Mouse (Mus musculus) neutrophil, adult 65 days (primary cell): ENCODE results near the gene Olfr676. TPM values are rescaled to one million over a fixed set of nuclear protein-coding genes. Genes with fewer than 3 reads are reported as not detected.

ENCODE experiments used
- total RNA-seq: library from RNA; stranded (reverse); gene quantifications from 2 replicates; pipeline ENCODE4 v1.2.4, GENCODE M21; 2023

Gene Olfr676
- total RNA-seq, result not detected in 2 replicates

GRCm38 (mm10) chr7:105032398-105032797 is at the start of gene Olfr676:
TSS of gene Olfr676 (plus strand) at chr7:105032698.

GRCm38 (mm10) chr7:105001929-105002328 is 30.6 kb upstream of the Olfr676 start, which contains the start of gene Olfr672:
TSS of gene Olfr672 (minus strand) at chr7:105002029.

GRCm38 (mm10) chr7:105028360-105028759 is 4.1 kb upstream of the Olfr676 start, which contains the start of gene Olfr675:
TSS of gene Olfr675 (minus strand) at chr7:105028460.

GRCm38 (mm10) chr7:105064175-105064574 is 31.7 kb downstream of the Olfr676 start, which contains the start of gene Olfr678:
TSS of gene Olfr678 (plus strand) at chr7:105064475.

GRCm38 (mm10) chr7:105080905-105081304 is 48.4 kb downstream of the Olfr676 start, which contains the start of gene Olfr679:
TSS of gene Olfr679 (plus strand) at chr7:105081205.

Other genes starting within 250 kb of the Olfr676 start
- gene Usp17lb, start 190.1 kb upstream of the Olfr676 start, total RNA-seq, result 0.47 and 0.57 TPM in 2 replicates
- gene Usp17la, start 175.7 kb upstream of the Olfr676 start, total RNA-seq, result not detected in 2 replicates
- gene Olfr665, start 154.7 kb upstream of the Olfr676 start, total RNA-seq, result not detected in 2 replicates
- not detected in 2 replicates for gene Olfr666, start 136.7 kb upstream of the Olfr676 start, total RNA-seq
- gene Olfr667, start 111.2 kb upstream of the Olfr676 start, total RNA-seq, result not detected in 2 replicates
- not detected in 2 replicates for gene Olfr668, start 104.6 kb upstream of the Olfr676 start, total RNA-seq
- gene Olfr669, start 98.5 kb upstream of the Olfr676 start, total RNA-seq, result not detected in 2 replicates
- gene Olfr670, start 70.1 kb upstream of the Olfr676 start, total RNA-seq, result not detected in 2 replicates
- not detected in 2 replicates for gene Olfr671, start 53.6 kb upstream of the Olfr676 start, total RNA-seq
- not detected in 2 replicates for gene Olfr672, start 30.7 kb upstream of the Olfr676 start, total RNA-seq
- not detected in 2 replicates for gene Olfr675, start 4.2 kb upstream of the Olfr676 start, total RNA-seq
- gene Olfr677, start 18.7 kb downstream of the Olfr676 start, total RNA-seq, result not detected in 2 replicates
- gene Olfr678, start 31.8 kb downstream of the Olfr676 start, total RNA-seq, result not detected in 2 replicates
- gene Olfr679, start 48.5 kb downstream of the Olfr676 start, total RNA-seq, result not detected in 2 replicates
- not detected in 2 replicates for gene Olfr680-ps1, start 60.1 kb downstream of the Olfr676 start, total RNA-seq
- not detected in 2 replicates for gene Olfr681, start 84.1 kb downstream of the Olfr676 start, total RNA-seq
- not detected in 2 replicates for gene Olfr683, start 114.3 kb downstream of the Olfr676 start, total RNA-seq
- not detected in 2 replicates for gene Olfr684, start 131.0 kb downstream of the Olfr676 start, total RNA-seq
- not detected in 2 replicates for gene Olfr685, start 153.3 kb downstream of the Olfr676 start, total RNA-seq
- not detected in 2 replicates for gene Olfr686, start 174.8 kb downstream of the Olfr676 start, total RNA-seq